ENCODE assay signal across 30 mouse cellular contexts in the genomic region with DNA sequence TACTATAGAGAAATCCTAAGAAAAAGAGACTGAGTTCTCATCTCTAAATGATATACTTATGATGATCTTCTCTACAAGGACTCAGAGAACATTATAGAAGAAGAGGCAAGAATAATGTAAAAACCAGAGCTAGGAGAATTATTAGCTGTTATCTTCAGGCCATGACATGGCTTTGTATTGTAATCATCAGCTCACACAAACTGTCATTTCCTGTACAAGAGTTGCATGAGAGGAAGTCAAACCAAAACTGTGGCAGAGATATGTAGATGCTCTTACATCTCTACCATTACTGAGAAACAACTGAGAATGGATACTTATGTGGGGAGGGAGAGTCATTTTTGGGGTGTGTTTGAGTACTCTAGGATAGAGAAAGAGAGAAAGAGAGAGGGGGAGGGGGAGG.
"Had no signal": no experiment of that assay in that cellular context is flagged by ENCODE, and none has a peak within 500 bp of the region (broad histone marks: within the 10 kb centered on the region; RNA-seq: fewer than 3 reads in every experiment).

No protein-coding gene starts in this region.

- H3K9ac ChIP-seq: limb, embryonic 12.5 days; limb, embryonic 13.5 days; limb, embryonic 15.5 days; liver, embryonic 12.5 days; liver, embryonic 13.5 days; liver, embryonic 14.5 days; liver, embryonic 15.5 days; liver, postnatal 0 days; lung, embryonic 14.5 days; lung, embryonic 15.5 days; midbrain, embryonic 12.5 days; midbrain, embryonic 13.5 days; midbrain, embryonic 15.5 days; neural tube, embryonic 12.5 days; neural tube, embryonic 13.5 days had no signal

- ATAC-seq: liver, embryonic 12.5 days; liver, postnatal 0 days; midbrain, embryonic 13.5 days; midbrain, embryonic 15.5 days; midbrain, embryonic 16.5 days had no signal

- H3K27me3 ChIP-seq: limb, embryonic 12.5 days; limb, embryonic 13.5 days; limb, embryonic 15.5 days; liver, embryonic 12.5 days; liver, embryonic 13.5 days; liver, embryonic 15.5 days; lung, embryonic 15.5 days; megakaryocyte, embryonic 14.5 days; midbrain, embryonic 12.5 days; midbrain, embryonic 13.5 days; midbrain, embryonic 15.5 days; neural tube, embryonic 12.5 days; neural tube, embryonic 13.5 days had no signal

- H3K4me2 ChIP-seq: limb, embryonic 12.5 days; limb, embryonic 13.5 days; limb, embryonic 15.5 days; liver, embryonic 11.5 days; liver, embryonic 12.5 days; liver, embryonic 13.5 days; liver, embryonic 15.5 days; lung, embryonic 14.5 days; lung, embryonic 15.5 days; midbrain, embryonic 11.5 days; midbrain, embryonic 12.5 days; midbrain, embryonic 13.5 days; midbrain, embryonic 15.5 days; neural tube, embryonic 12.5 days; neural tube, embryonic 13.5 days had no signal

- H3K9me3 ChIP-seq: limb, embryonic 10.5 days; limb, embryonic 12.5 days; limb, embryonic 13.5 days; limb, embryonic 15.5 days; liver, embryonic 12.5 days; liver, embryonic 13.5 days; liver, embryonic 15.5 days; lung, embryonic 15.5 days; megakaryocyte, embryonic 14.5 days; midbrain, embryonic 12.5 days; midbrain, embryonic 13.5 days; midbrain, embryonic 15.5 days; neural tube, embryonic 12.5 days; neural tube, embryonic 13.5 days had no signal

- H3K36me3 ChIP-seq: limb, embryonic 10.5 days; limb, embryonic 12.5 days; limb, embryonic 13.5 days; limb, embryonic 15.5 days; liver, embryonic 12.5 days; liver, embryonic 13.5 days; liver, embryonic 15.5 days; lung, embryonic 15.5 days; midbrain, embryonic 12.5 days; midbrain, embryonic 13.5 days; midbrain, embryonic 15.5 days; neural tube, embryonic 12.5 days; neural tube, embryonic 13.5 days had no signal

- H3K27ac ChIP-seq: limb, embryonic 10.5 days; limb, embryonic 12.5 days; limb, embryonic 13.5 days; limb, embryonic 15.5 days; liver, embryonic 12.5 days; liver, embryonic 13.5 days; liver, embryonic 14.5 days; liver, embryonic 15.5 days; lung, embryonic 15.5 days; macrophage; midbrain, embryonic 12.5 days; midbrain, embryonic 13.5 days; midbrain, embryonic 15.5 days; neural tube, embryonic 12.5 days; neural tube, embryonic 13.5 days had no signal

- H3K4me3 ChIP-seq: limb, embryonic 10.5 days; limb, embryonic 12.5 days; limb, embryonic 13.5 days; limb, embryonic 15.5 days; liver, embryonic 12.5 days; liver, embryonic 13.5 days; liver, embryonic 15.5 days; lung, embryonic 15.5 days; megakaryocyte, embryonic 14.5 days; midbrain, embryonic 12.5 days; midbrain, embryonic 13.5 days; midbrain, embryonic 15.5 days; myocyte; neural tube, embryonic 12.5 days; neural tube, embryonic 13.5 days had no signal

- H3K4me1 ChIP-seq: limb, embryonic 10.5 days; limb, embryonic 12.5 days; limb, embryonic 13.5 days; limb, embryonic 15.5 days; liver, embryonic 12.5 days; liver, embryonic 13.5 days; liver, embryonic 15.5 days; lung, embryonic 15.5 days; midbrain, embryonic 12.5 days; midbrain, embryonic 13.5 days; midbrain, embryonic 15.5 days; neural tube, embryonic 12.5 days; neural tube, embryonic 13.5 days had no signal

- DNase-seq: left cerebral cortex, postnatal 4 days; liver; liver, embryonic 13.5 days; liver, postnatal 0 days; lung, adult 2 months; lung, embryonic 14.5 days; lung, postnatal 10 days; lung, postnatal 14 days; lung, postnatal 36 days; lung, postnatal 4 days; midbrain, embryonic 14.5 days had no signal
